Mouse (Mus musculus) megakaryocyte, embryonic 14.5 days (primary cell): Measurements from ENCODE around the gene B3glct.

Experiments used
- FLI1 ChIP-seq: IDR thresholded peaks from 2 replicates; pipeline ENCODE4 v1.6.1; 2012; ENCODE audit warnings: low read length, inconsistent platforms, mixed read lengths
- GATA1 ChIP-seq: IDR thresholded peaks from 3 replicates; pipeline ENCODE4 v1.6.1; 2012; ENCODE audit warnings: mixed read lengths, low read length, inconsistent platforms, borderline replicate concordance

GRCm38 (mm10) chr5:149649499-149650178, 28.4 kb upstream of the B3glct start:
- TF ChIP-seq GATA1 (no peak), FLI1 (no peak)
